Mouse (Mus musculus) thymus, adult 2 months (tissue): ENCODE data around the gene Rtn4. TPM values are rescaled to one million over a fixed set of nuclear protein-coding genes. Genes with fewer than 3 reads are reported as not detected.

Experiments used
- DNase-seq: peaks from one replicate; pipeline ENCODE4 v3.0.0; 2021
- H3K27ac ChIP-seq: fragments of 200-500 bp; 2 replicates; pipeline ENCODE4 v1.5.1; 2012; ENCODE audit warnings: low read length, control low read depth; ENCODE audit not compliant: control insufficient read depth, insufficient read depth
- H3K27me3 ChIP-seq: fragments of 200-500 bp; 2 replicates; pipeline ENCODE4 v1.6.1; 2012; ENCODE audit warnings: mild to moderate bottlenecking, low read length, moderate library complexity, mixed read lengths; ENCODE audit not compliant: control insufficient read depth, insufficient read depth
- H3K36me3 ChIP-seq: fragments of 200-500 bp; 2 replicates; pipeline ENCODE4 v1.6.1; 2012; ENCODE audit warnings: mild to moderate bottlenecking, low read length, moderate library complexity; ENCODE audit not compliant: control insufficient read depth, insufficient read depth
- H3K4me1 ChIP-seq: fragments of 200-500 bp; replicated peaks from 2 replicates; pipeline ENCODE4 v1.6.1; 2012; ENCODE audit warnings: low read length; ENCODE audit not compliant: control insufficient read depth, insufficient read depth
- H3K4me3 ChIP-seq: fragments of 200-500 bp; 2 replicates; pipeline ENCODE4 v1.5.1; 2012; ENCODE audit warnings: mild to moderate bottlenecking, low read length, control low read depth, moderate library complexity; ENCODE audit not compliant: control insufficient read depth, insufficient read depth
- CTCF ChIP-seq: fragments of 200-500 bp; IDR thresholded peaks from 2 replicates; pipeline ENCODE4 v1.5.1; 2012; ENCODE audit warnings: mild to moderate bottlenecking, control low read depth, low read length, moderate library complexity, borderline replicate concordance; ENCODE audit not compliant: control insufficient read depth, poor library complexity, insufficient read depth; ENCODE audit errors: extremely low read depth
- POLR2A ChIP-seq: fragments of 200-500 bp; IDR thresholded peaks from 2 replicates; pipeline ENCODE4 v1.6.1; 2012; ENCODE audit warnings: mild to moderate bottlenecking, low read length, control low read depth, moderate library complexity; ENCODE audit not compliant: control insufficient read depth, poor library complexity, insufficient read depth; ENCODE audit errors: extremely low read depth
- WGBS: fragments of 180-500 bp; shearing (Covaris S2); methylation state at CpG from one replicate; pipeline ENCODE4 v1.1.7; 2018; 5-methylcytosine and 5-hydroxymethylcytosine counted together
- polyA plus RNA-seq: library from polyadenylated mRNA; depleted of rRNA; stranded (reverse); fragments of >200 nt; gene quantifications from 2 replicates; pipeline ENCODE4 v1.2.3, GENCODE M21; 2012

Gene Rtn4
- polyA plus RNA-seq, 1 experiment = 81.6 TPM

GRCm38 (mm10) chr11:29758617-29759016, 65.9 kb downstream of the Rtn4 start:
- WGBS = 98% methylated on average over 5 of the region's 5 CpGs
- H3K36me3 ChIP-seq = no peaks in the 10 kb centered on the region
- TF ChIP-seq POLR2A (no peak), CTCF (no peak)
- H3K4me1 ChIP-seq = no peaks in the 10 kb centered on the region
- DNase-seq = no peak
- no peak overlapping the region for H3K4me3 ChIP-seq
- no peaks in the 10 kb centered on the region for H3K27me3 ChIP-seq
- H3K27ac ChIP-seq = no peak overlapping the region

- H3K36me3 ChIP-seq = no peaks in the 10 kb centered on the region
- no peak overlapping the region for H3K27ac ChIP-seq
- no peaks in the 10 kb centered on the region for H3K27me3 ChIP-seq
- no peak for DNase-seq
- 97% methylated on average over 9 of the region's 9 CpGs for WGBS
- TF ChIP-seq POLR2A (no peak), CTCF (no peak)
- H3K4me3 ChIP-seq = no peak overlapping the region
- no peaks in the 10 kb centered on the region for H3K4me1 ChIP-seq
These were observed 68.6 kb downstream of the Rtn4 start for GRCm38 (mm10) chr11:29761387-29761786.

GRCm38 (mm10) chr11:29762768-29763167, 70.0 kb downstream of the Rtn4 start:
- TF ChIP-seq CTCF (no peak), POLR2A (no peak)
- Histone ChIP-seq H3K4me3 (no peak overlapping the region), H3K36me3 (no peaks in the 10 kb centered on the region), H3K27ac (no peak overlapping the region), H3K4me1 (no peaks in the 10 kb centered on the region), H3K27me3 (no peaks in the 10 kb centered on the region)
- WGBS = 98% methylated on average over 1 of the region's 1 CpGs
- DNase-seq = no peak

GRCm38 (mm10) chr11:29765063-29765462, 72.3 kb downstream of the Rtn4 start:
- H3K36me3 ChIP-seq = no peaks in the 10 kb centered on the region
- H3K27ac ChIP-seq = no peak overlapping the region
- H3K4me1 ChIP-seq = no peaks in the 10 kb centered on the region
- WGBS = 88% methylated on average over 4 of the region's 4 CpGs
- no peak for DNase-seq
- TF ChIP-seq POLR2A (no peak), CTCF (no peak)
- no peak overlapping the region for H3K4me3 ChIP-seq
- no peaks in the 10 kb centered on the region for H3K27me3 ChIP-seq

- no peak for TF ChIP-seq POLR2A
- no peak for TF ChIP-seq CTCF
- Histone ChIP-seq H3K36me3 (no peaks in the 10 kb centered on the region), H3K4me1 (no peaks in the 10 kb centered on the region), H3K27ac (no peak overlapping the region), H3K4me3 (no peak overlapping the region), H3K27me3 (no peaks in the 10 kb centered on the region)
- WGBS = 89% methylated on average over 11 of the region's 11 CpGs
- DNase-seq = no peak
These were observed 73.7 kb downstream of the Rtn4 start for GRCm38 (mm10) chr11:29766313-29766982.

- Histone ChIP-seq H3K27ac (no peak overlapping the region), H3K4me1 (no peaks in the 10 kb centered on the region), H3K27me3 (no peaks in the 10 kb centered on the region), H3K36me3 (no peaks in the 10 kb centered on the region), H3K4me3 (no peak overlapping the region)
- DNase-seq = no peak
- no peak for TF ChIP-seq CTCF
- no peak for TF ChIP-seq POLR2A
These were observed 75.8 kb downstream of the Rtn4 start for GRCm38 (mm10) chr11:29768523-29768922.
